Mouse (Mus musculus): ENCODE data around the gene Gch1.
A peak's percentile ranks its signal among the peaks of the same experiment; 100 is the strongest.

- TF ChIP-seq POLR2A (IDR thresholded peaks at IDR 0.05; ENCODE audit: control insufficient read depth, extremely low read depth, insufficient read depth, low read length, poor library complexity) = 0 out of 2 replicates have a peak, but pooled peaks have one; percentile 8
- 0 out of 2 replicates have a peak, but pooled peaks have one; percentile 32 for TF ChIP-seq CTCF (IDR thresholded peaks at IDR 0.05; ENCODE audit: borderline replicate concordance, control insufficient read depth, extremely low read depth, insufficient read depth, low read length, poor library complexity)
These were observed 74.1 kb downstream of the Gch1 start for GRCm38 (mm10) chr14:47115154-47115553.

Measured in thymus, adult 2 months (tissue).